Mouse (Mus musculus): Measurements from ENCODE around the gene Exoc6b.

Gene Exoc6b

DNA sequence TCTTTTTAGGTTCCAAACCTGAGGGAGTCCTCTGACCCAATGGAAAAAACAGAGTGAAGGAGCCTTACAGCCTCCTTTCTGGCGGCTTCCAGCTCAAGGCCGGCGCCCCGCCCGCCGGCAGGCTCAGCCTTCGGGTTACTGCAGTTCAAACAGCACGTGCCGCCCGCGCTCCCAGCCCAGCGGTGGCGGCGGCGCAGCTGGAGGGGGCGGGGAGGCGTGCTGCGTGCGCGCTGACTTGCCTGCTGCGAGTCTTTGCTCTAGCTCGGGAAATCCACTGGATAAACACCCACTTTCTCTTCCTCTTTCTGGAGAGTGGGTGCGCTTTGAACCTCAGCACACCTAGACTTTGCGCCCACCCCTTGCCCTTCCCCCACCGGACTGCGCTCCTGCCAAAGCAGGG lies 485.9 kb downstream of the Exoc6b start:
- DNase-seq, result no peak

DNA sequence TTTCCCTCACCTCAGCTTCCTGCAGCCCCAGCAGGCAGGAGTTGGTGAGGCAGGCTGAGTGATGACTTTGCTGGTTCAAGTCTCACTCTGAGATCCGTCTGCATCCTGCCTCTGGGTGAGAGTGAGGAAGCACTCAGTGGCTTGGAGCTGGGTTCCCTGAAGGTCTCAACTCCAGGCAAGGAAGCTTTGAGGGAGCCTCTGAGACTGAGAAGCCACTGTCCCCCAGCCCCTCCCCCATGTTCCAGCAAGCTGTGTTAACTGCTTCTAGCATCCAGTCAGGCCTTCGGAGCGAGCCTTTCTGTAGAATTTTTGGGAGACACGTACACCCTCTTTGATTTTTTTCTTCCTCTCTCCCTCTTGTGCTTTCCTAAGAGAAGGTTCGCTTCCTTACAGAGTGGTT lies 486.5 kb downstream of the Exoc6b start:
- DNase-seq, result no peak

- DNase-seq, result no peak
These were observed 487.4 kb downstream of the Exoc6b start for GRCm38 (mm10) chr6:84581833-84582445.

GRCm38 (mm10) chr6:84580979-84581832 lies 488.1 kb downstream of the Exoc6b start:
- DNase-seq, result no peak

DNA sequence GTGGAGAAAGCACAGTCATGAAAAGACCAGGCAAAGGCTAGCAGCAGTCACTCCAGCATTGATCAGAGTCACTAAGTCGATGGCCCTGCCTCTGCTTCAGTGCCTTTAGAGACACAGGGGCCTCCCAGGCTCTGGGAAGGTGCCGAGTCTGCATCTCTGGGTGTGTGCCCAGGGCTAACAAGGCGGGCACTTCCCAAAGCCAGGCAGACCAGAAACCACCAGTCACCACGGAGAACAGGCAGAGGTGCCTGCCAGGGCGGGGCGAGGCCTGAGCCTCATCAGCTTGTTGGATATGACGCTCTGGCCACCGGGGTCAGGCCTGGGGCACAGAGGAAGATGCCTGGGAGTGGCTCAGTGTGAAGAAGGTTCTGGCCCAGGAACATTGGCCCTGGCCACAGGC lies 489.8 kb downstream of the Exoc6b start:
- DNase-seq, result no peak

DNA sequence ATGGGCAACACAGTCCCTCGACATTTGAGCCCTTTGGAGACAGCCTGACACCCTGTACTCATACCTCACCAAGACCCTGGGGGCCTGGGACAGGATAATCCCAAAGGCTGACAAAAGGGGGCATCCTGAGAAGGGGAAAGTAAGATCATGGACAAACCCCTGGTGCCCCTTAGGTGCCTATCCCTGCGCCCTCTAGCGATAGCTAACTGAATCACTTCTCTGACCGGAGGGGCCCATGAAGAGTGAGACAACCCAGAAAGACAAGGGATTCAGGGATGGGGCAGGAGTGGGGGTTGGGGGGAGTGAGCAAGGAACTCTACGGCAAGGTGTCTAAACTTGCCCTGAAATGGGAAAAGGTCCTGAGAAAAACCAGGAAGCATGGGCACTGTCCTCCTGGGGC lies 490.4 kb downstream of the Exoc6b start:
- DNase-seq, result no peak

- DNase-seq, result no peak
These were observed 491.4 kb downstream of the Exoc6b start for GRCm38 (mm10) chr6:84577898-84578297.

GRCm38 (mm10) chr6:84573905-84574660 lies 495.2 kb downstream of the Exoc6b start:
- DNase-seq, result no peak

DNA sequence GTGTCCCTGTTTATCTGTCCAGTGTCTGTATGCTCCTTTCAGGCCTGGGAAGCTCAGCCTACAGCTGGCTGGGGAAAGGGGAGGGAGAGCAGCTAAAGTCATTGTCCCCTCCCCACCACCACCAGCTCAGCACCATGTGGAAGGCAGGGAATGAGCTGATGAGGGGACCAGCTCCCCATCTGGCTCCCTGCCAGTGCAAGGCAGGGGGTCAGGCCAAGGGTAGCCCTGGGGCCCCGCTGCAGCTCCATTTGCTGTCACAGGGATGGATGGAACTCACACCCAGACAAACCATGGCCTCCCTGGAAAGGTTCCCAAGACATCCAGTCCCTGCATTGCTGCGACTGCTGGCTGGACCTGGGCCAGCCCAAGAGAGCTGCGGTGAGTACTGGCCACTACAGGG lies 499.3 kb downstream of the Exoc6b start:
- DNase-seq, result no peak

- DNase-seq, result no peak
These were observed 499.7 kb downstream of the Exoc6b start for GRCm38 (mm10) chr6:84569590-84569989.

GRCm38 (mm10) chr6:84568880-84569279 lies 500.4 kb downstream of the Exoc6b start:
- DNase-seq, result no peak
